Mouse (Mus musculus): ENCODE results near the gene Gm10643. TPM values are rescaled to one million over a fixed set of nuclear protein-coding genes. Genes with fewer than 3 reads are reported as not detected.

The Gm10643 gene
- polyA plus RNA-seq, 1 experiment from 2014 or later: 1.7 TPM

- no peaks in the 10 kb centered on the region for H3K9me3 ChIP-seq
- no peak overlapping the region for H3K4me3 ChIP-seq
- no peak overlapping the region for H3K27ac ChIP-seq
- ATAC-seq (ENCODE audit: low FRiP score): no peak
- no peak overlapping the region for H3K4me2 ChIP-seq
- peaks cover 14% of the 10 kb centered on the region for H3K4me1 ChIP-seq (replicated peaks)
- H3K27me3 ChIP-seq: peaks cover 61% of the 10 kb centered on the region
- no peak overlapping the region for H3K9ac ChIP-seq
- H3K36me3 ChIP-seq: no peaks in the 10 kb centered on the region
- WGBS: 12% methylated on average over 10 of the region's 10 CpGs
Observed at GRCm38 (mm10) chr8:84027449-84027848, 37.5 kb downstream of the Gm10643 start.

- ATAC-seq (ENCODE audit: low FRiP score): peak; percentile 81
- peaks cover 77% of the 10 kb centered on the region for H3K27me3 ChIP-seq
- peak overlapping the region; percentile 86 for H3K4me2 ChIP-seq
Observed at GRCm38 (mm10) chr8:84025863-84026262, 39.1 kb downstream of the Gm10643 start.

GRCm38 (mm10) chr8:84024171-84024570, 40.8 kb downstream of the Gm10643 start:
- H3K27me3 ChIP-seq: peaks cover 86% of the 10 kb centered on the region
- no peak for ATAC-seq (ENCODE audit: low FRiP score)
- H3K4me2 ChIP-seq: no peak overlapping the region
- no peak overlapping the region for H3K27ac ChIP-seq
- H3K9me3 ChIP-seq: no peaks in the 10 kb centered on the region
- WGBS: 9% methylated on average over 10 of the region's 10 CpGs
- H3K36me3 ChIP-seq: no peaks in the 10 kb centered on the region
- H3K9ac ChIP-seq: no peak overlapping the region
- H3K4me1 ChIP-seq (replicated peaks): peaks cover 18% of the 10 kb centered on the region
- no peak overlapping the region for H3K4me3 ChIP-seq

More at GRCm38 (mm10) chr8:84025863-84026262, 39.1 kb downstream of the Gm10643 start:
- H3K27ac ChIP-seq: no peak overlapping the region
- no peaks in the 10 kb centered on the region for H3K36me3 ChIP-seq
- 1% methylated on average over 38 of the region's 41 CpGs for WGBS
- H3K4me1 ChIP-seq (replicated peaks): peaks cover 18% of the 10 kb centered on the region
- H3K9me3 ChIP-seq: no peaks in the 10 kb centered on the region
- peak overlapping the region; percentile 51 for H3K4me3 ChIP-seq
- H3K9ac ChIP-seq: peak overlapping the region; percentile 72

GRCm38 (mm10) chr8:84023631-84024030, 41.3 kb downstream of the Gm10643 start:
- no peaks in the 10 kb centered on the region for H3K9me3 ChIP-seq
- no peak overlapping the region for H3K9ac ChIP-seq
- H3K27me3 ChIP-seq: peaks cover 80% of the 10 kb centered on the region
- H3K4me1 ChIP-seq (replicated peaks): peaks cover 18% of the 10 kb centered on the region
- H3K36me3 ChIP-seq: no peaks in the 10 kb centered on the region
- ATAC-seq (ENCODE audit: low FRiP score): no peak
- WGBS: 62% methylated on average over 1 of the region's 1 CpGs
- H3K4me3 ChIP-seq: no peak overlapping the region
- no peak overlapping the region for H3K4me2 ChIP-seq
- no peak overlapping the region for H3K27ac ChIP-seq

GRCm38 (mm10) chr8:84023085-84023484, 41.9 kb downstream of the Gm10643 start:
- H3K27ac ChIP-seq: no peak overlapping the region
- no peaks in the 10 kb centered on the region for H3K36me3 ChIP-seq
- 61% methylated on average over 5 of the region's 5 CpGs for WGBS
- no peak overlapping the region for H3K9ac ChIP-seq
- no peak for ATAC-seq (ENCODE audit: low FRiP score)
- H3K4me2 ChIP-seq: no peak overlapping the region
- H3K9me3 ChIP-seq: no peaks in the 10 kb centered on the region
- peaks cover 18% of the 10 kb centered on the region for H3K4me1 ChIP-seq (replicated peaks)
- no peak overlapping the region for H3K4me3 ChIP-seq
- peaks cover 75% of the 10 kb centered on the region for H3K27me3 ChIP-seq

GRCm38 (mm10) chr8:84021569-84021968, 43.4 kb downstream of the Gm10643 start:
- Histone ChIP-seq H3K4me2 (no peak overlapping the region), H3K27me3 (peaks cover 62% of the 10 kb centered on the region), H3K27ac (no peak overlapping the region), H3K4me1 (replicated peaks) (peaks cover 14% of the 10 kb centered on the region), H3K36me3 (no peaks in the 10 kb centered on the region), H3K9me3 (no peaks in the 10 kb centered on the region), H3K9ac (no peak overlapping the region), H3K4me3 (no peak overlapping the region)
- WGBS: 43% methylated on average over 12 of the region's 12 CpGs
- no peak for ATAC-seq (ENCODE audit: low FRiP score)

GRCm38 (mm10) chr8:84021096-84021495, 43.8 kb downstream of the Gm10643 start, which contains the start of gene Palm3:
TSS of gene Palm3 (plus strand) at chr8:84021471.
- Histone ChIP-seq H3K4me1 (replicated peaks) (peaks cover 9% of the 10 kb centered on the region), H3K9ac (no peak within 1 kb of the TSS), H3K4me2 (no peak within 1 kb of the TSS), H3K4me3 (no peak within 1 kb of the TSS), H3K27me3 (peaks cover 58% of the 10 kb centered on the region), H3K36me3 (no peaks in the 10 kb centered on the region), H3K9me3 (no peaks in the 10 kb centered on the region), H3K27ac (no peak within 1 kb of the TSS)
- no peak for ATAC-seq (ENCODE audit: low FRiP score)
- WGBS: 4% methylated on average over 18 of the region's 18 CpGs

GRCm38 (mm10) chr8:84019738-84020137, 45.2 kb downstream of the Gm10643 start:
- peaks cover 4% of the 10 kb centered on the region; the same call in 1 of the 2 replicates for H3K4me1 ChIP-seq (replicated peaks)
- H3K9ac ChIP-seq: no peak overlapping the region
- WGBS: 87% methylated on average over 9 of the region's 9 CpGs
- H3K4me2 ChIP-seq: no peak overlapping the region
- ATAC-seq (ENCODE audit: low FRiP score): no peak
- H3K9me3 ChIP-seq: no peaks in the 10 kb centered on the region
- H3K36me3 ChIP-seq: no peaks in the 10 kb centered on the region
- no peak overlapping the region for H3K27ac ChIP-seq
- peaks cover 45% of the 10 kb centered on the region for H3K27me3 ChIP-seq
- H3K4me3 ChIP-seq: no peak overlapping the region

- no peaks in the 10 kb centered on the region for H3K36me3 ChIP-seq
- H3K4me2 ChIP-seq: no peak overlapping the region
- peaks cover 17% of the 10 kb centered on the region for H3K4me1 ChIP-seq (replicated peaks)
- WGBS: 91% methylated on average over 5 of the region's 5 CpGs
- H3K27ac ChIP-seq: no peak overlapping the region
- ATAC-seq (ENCODE audit: low FRiP score): no peak
- H3K27me3 ChIP-seq: peaks cover 47% of the 10 kb centered on the region
- no peaks in the 10 kb centered on the region for H3K9me3 ChIP-seq
- H3K9ac ChIP-seq: no peak overlapping the region
- H3K4me3 ChIP-seq: no peak overlapping the region
Observed at GRCm38 (mm10) chr8:84015833-84016232, 49.1 kb downstream of the Gm10643 start.

MicroRNA genes within 50 kb of the gene (microRNA counts, 519-probe panel; counts per million panel counts)
- 2,487 counts per million, percentile 22 among the panel's probes with 10 or more counts for microRNA mmu-miR-709

Small RNA genes lying within 50 kb of the gene (microRNA-seq; reads per million reads assigned to microRNA genes)
- not detected for gene Mir709

Other genes with a start within 250 kb of the Gm10643 start
- gene Adgrl1, start 165.0 kb downstream of the Gm10643 start, polyA plus RNA-seq (2015; fragmentation: Nextera tagmentation; extraction: Ambion mirVana): 47.9 and 49.3 TPM in 2 replicates
- gene Gm10644, start 109.9 kb downstream of the Gm10643 start, polyA plus RNA-seq (2015; fragmentation: Nextera tagmentation; extraction: Ambion mirVana): 0.76 and 0.84 TPM in 2 replicates
- 14.0 and 15.8 TPM in 2 replicates for gene Asf1b, start 109.6 kb downstream of the Gm10643 start, polyA plus RNA-seq (2015; fragmentation: Nextera tagmentation; extraction: Ambion mirVana)
- gene Prkaca, start 92.1 kb downstream of the Gm10643 start, polyA plus RNA-seq (2015; fragmentation: Nextera tagmentation; extraction: Ambion mirVana): 188 and 191 TPM in 2 replicates
- 8.2 and 9.3 TPM in 2 replicates for gene Samd1, start 67.5 kb downstream of the Gm10643 start, polyA plus RNA-seq (2015; fragmentation: Nextera tagmentation; extraction: Ambion mirVana)
- 0.65 and 0.71 TPM in 2 replicates for gene 1700067K01Rik, start 63.6 kb downstream of the Gm10643 start, polyA plus RNA-seq (2015; fragmentation: Nextera tagmentation; extraction: Ambion mirVana)
- gene 2210011C24Rik, start 53.0 kb downstream of the Gm10643 start, polyA plus RNA-seq (2015; fragmentation: Nextera tagmentation; extraction: Ambion mirVana): 0.68 TPM in 1 of 2 replicates, not detected in the other
- gene Palm3, start 43.7 kb downstream of the Gm10643 start, polyA plus RNA-seq (2015; fragmentation: Nextera tagmentation; extraction: Ambion mirVana): 5.9 and 6.8 TPM in 2 replicates
- 0.22 and 0.66 TPM in 2 replicates for gene Il27ra, start 22.5 kb downstream of the Gm10643 start, polyA plus RNA-seq (2015; fragmentation: Nextera tagmentation; extraction: Ambion mirVana)
- gene Rln3, start 20.1 kb downstream of the Gm10643 start, polyA plus RNA-seq (2015; fragmentation: Nextera tagmentation; extraction: Ambion mirVana): 0.44 TPM in 1 of 2 replicates, not detected in the other
- gene Rfx1, start 1.7 kb upstream of the Gm10643 start, polyA plus RNA-seq (2015; fragmentation: Nextera tagmentation; extraction: Ambion mirVana): 7.8 and 8.3 TPM in 2 replicates
- gene Dcaf15, start 39.6 kb upstream of the Gm10643 start, polyA plus RNA-seq (2015; fragmentation: Nextera tagmentation; extraction: Ambion mirVana): 20.2 and 22.2 TPM in 2 replicates
- gene Podnl1, start 60.9 kb upstream of the Gm10643 start, polyA plus RNA-seq (2015; fragmentation: Nextera tagmentation; extraction: Ambion mirVana): 0.48 and 0.52 TPM in 2 replicates
- 24.4 and 26.5 TPM in 2 replicates for gene Cc2d1a, start 82.8 kb upstream of the Gm10643 start, polyA plus RNA-seq (2015; fragmentation: Nextera tagmentation; extraction: Ambion mirVana)
- gene 4930432K21Rik, start 82.9 kb upstream of the Gm10643 start, polyA plus RNA-seq (2015; fragmentation: Nextera tagmentation; extraction: Ambion mirVana): 1.9 and 2.9 TPM in 2 replicates
- gene Nanos3, start 120.1 kb upstream of the Gm10643 start, polyA plus RNA-seq (2015; fragmentation: Nextera tagmentation; extraction: Ambion mirVana): 10.3 and 10.9 TPM in 2 replicates
- 38.5 and 39.1 TPM in 2 replicates for gene Zswim4, start 171.9 kb upstream of the Gm10643 start, polyA plus RNA-seq (2015; fragmentation: Nextera tagmentation; extraction: Ambion mirVana)
- 263 and 280 TPM in 2 replicates for gene D8Ertd738e, start 184.6 kb upstream of the Gm10643 start, polyA plus RNA-seq (2015; fragmentation: Nextera tagmentation; extraction: Ambion mirVana)
- gene Mri1, start 192.2 kb upstream of the Gm10643 start, polyA plus RNA-seq (2015; fragmentation: Nextera tagmentation; extraction: Ambion mirVana): 50.7 and 57.6 TPM in 2 replicates
- 21.2 and 24.0 TPM in 2 replicates for gene Ccdc130, start 205.2 kb upstream of the Gm10643 start, polyA plus RNA-seq (2015; fragmentation: Nextera tagmentation; extraction: Ambion mirVana)